Mouse (Mus musculus) adrenal gland, postnatal 10 days (tissue): ENCODE data around the gene Polr3h. TPM values are rescaled to one million over a fixed set of nuclear protein-coding genes. Genes with fewer than 3 reads are reported as not detected.

Source experiments
- DNase-seq: peaks from one replicate; pipeline ENCODE4 v3.0.0; 2021; ENCODE audit warnings: mixed read lengths
- total RNA-seq, 2 experiments: library from RNA; stranded (reverse); gene quantifications; 2 replicates each; pipeline ENCODE4 v1.2.3; 2021

Polr3h gene
- total RNA-seq, 2 experiments from 2014 or later, result 15.5 to 19.1 TPM

- peak; percentile 99 for DNase-seq
Measured at GRCm38 (mm10) chr15:81872262-81873136, 53.5 kb downstream of the Polr3h start, which contains the start of gene Aco2. Aco2 (plus strand) TSS chr15:81872309.

- DNase-seq, result peak; percentile 90
Measured at GRCm38 (mm10) chr15:81871604-81872261, 54.3 kb downstream of the Polr3h start, which contains the start of gene Phf5a. Phf5a (minus strand) TSS chr15:81871911.

- DNase-seq, result no peak
Measured at GRCm38 (mm10) chr15:81869985-81870384, 56.1 kb downstream of the Polr3h start.

DNA sequence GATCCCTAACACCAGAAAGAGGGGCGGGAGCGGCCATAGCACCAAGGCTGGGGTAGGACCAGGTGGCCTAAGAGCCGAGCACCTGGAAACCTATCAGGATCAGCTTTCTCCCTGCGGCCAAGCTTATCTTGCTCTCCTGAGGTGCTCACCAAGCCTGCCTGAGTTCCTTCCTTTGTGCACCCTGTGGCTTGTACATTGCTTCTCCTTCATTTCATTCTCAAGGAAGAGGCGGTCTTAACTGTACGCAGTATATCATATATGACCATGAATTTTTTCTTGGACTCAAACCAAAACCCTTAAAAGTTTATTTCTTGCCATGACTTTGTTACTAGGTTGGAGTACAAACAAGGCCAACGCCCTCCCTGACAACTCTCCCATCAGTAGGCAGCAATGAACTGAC lies 61.8 kb downstream of the Polr3h start:
- no peak for DNase-seq

DNA sequence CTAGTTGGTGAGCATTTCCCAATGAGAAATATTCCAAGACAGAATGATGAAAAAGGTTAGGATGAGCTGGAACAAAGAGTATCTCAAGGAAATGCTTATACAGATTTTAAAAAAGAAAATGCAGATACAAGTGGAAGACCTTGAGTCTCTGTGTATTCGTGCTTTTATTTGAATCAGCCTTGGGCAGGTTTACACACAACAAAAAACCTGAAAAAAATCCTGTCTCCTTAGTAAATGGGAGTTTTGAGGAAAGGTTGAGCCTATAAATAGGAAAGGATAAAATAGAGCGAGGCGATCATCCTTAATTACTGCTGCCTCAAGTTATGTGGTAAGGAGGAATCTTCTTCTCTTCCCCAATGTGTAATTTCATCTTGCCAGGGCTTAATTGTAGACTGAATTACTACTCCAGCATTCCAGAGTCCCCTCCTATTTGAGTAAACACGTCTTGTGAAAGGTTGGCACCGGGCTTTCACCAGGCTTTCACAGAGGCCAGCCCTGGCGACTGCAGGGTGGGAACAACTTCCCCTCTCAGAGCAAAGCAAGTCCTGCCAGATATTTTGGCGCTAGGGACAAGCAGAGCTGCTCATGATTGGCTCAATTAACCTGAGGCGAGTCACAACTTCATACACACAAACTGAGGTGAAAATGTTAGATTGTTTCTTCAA lies 65.4 kb downstream of the Polr3h start:
- DNase-seq, result peak; percentile 65

DNA sequence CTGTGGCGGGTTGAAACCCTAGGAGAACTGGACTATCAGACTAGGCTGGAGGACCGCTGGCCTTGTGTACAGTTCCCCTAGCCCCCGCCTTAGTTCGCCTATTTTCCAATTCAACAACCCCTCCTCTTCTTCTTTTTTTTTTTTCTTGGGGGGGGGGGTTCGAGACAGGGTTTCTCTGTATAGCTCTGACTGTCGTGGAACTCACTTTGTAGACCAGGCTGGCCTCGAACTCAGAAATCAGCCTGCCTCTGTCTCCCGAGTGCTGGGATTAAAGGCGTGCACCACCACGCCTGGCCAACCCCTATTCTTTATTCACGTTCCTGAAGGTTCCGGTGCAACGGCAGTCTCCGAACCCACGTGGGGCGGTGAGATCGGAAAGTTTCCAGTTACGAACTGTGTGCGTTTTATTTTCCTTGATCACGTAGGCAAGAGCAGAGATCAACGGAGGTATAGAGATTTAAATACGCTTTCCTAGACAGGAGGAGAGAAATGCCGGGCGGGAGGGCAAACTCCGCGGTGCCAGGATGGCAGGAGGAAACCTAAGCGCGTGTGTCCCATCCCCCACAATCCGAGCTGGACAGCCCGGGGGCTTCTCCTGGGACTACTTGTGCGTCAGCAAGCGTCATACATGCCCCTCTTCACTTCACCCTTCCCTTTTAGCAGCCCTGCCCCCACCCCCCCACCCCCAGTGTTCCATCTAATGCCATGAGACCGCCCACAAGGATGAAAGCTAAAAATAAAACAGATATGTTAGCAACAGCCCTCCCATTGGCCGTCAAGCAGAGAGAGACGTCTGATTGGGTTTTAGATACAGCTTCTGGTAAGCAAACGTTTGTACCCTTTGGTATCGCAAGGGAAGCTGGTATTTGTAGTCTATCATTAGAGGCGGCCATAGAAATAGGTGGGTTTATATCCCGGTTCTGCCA lies 66.4 kb downstream of the Polr3h start:
- DNase-seq, result peak; percentile 85

- peak; percentile 76 for DNase-seq
Measured at GRCm38 (mm10) chr15:81858517-81859329, 67.3 kb downstream of the Polr3h start, which contains the start of gene Tob2. Tob2 (minus strand) TSS chr15:81858796.

DNA sequence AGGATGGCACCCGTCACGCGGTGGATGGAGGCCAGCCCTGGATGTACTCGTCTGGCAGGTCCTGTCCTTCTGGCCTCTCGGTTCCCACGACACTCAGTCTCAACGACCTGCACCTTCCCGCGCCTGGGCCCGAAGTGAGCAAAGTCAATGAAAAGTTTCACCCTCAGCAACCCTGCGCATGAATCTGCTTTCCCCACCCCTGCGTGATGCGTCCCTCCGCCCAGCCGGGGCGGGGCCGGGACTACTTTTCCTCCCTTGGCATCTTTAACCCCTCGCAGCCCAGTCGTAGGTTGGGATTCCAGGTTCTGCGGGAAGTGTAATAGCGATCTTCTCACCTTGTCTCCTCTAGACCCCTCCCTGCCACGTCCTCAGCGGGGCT lies 67.9 kb downstream of the Polr3h start:
- peak; percentile 97 for DNase-seq

DNA sequence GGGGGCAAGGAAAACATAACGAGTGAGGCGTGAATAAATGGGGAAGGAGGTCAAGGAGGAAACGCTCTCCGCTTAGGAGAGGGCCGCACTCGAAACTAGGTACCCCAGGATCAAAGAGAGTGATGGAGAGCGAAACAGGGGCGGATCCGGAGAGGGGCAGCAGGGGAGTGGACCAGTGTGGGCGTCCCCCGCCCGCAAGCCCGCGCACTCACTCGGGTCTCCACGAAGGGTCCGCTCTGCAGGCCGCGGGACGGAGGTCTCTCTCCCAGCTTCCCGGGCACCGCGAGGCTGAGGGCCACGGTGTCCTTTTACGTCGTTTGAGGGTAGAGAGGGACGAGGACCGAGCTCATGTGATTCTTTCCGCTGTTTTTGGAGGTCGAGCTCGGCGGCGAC lies 68.3 kb downstream of the Polr3h start:
- DNase-seq, result no peak

- DNase-seq, result no peak
Measured at GRCm38 (mm10) chr15:81856938-81857723, 68.9 kb downstream of the Polr3h start.

DNA sequence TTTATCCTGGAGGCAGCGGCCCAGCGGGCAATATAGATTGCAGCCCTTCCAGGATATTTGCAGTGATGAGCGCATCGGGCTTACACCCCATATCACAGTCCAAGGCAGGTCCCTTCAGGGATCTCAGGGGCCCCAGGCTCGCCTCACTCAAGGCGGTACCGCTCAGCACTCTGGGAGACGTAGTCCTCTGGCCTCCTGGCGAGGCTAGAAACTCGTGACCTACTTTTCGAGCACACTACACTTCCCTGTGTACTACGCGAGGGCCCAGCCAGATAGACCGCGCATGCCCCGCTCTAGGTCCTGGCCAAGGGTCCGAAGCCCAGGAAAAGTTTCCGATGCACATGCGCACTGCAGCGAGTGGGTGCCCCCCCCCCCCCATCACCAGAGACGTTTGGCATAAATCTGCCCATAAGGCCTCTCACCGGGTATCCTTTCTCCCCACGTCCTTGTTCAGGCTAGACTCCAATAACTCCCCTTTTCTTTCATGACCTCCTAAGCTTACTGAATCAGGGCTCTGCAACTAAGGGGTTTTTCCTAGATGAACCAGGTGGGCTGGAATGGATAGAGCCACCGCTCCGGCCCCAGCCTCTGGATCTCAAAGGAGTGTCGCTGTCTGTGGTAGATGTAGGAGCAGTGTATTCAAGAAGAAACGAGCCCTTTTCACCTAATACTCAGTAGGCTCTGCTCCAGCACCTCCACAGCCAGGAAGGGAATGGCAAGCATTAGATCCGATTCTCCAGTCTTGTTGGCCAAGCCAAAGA lies 69.8 kb downstream of the Polr3h start:
- DNase-seq, result peak; percentile 91

- DNase-seq, result no peak
Measured at GRCm38 (mm10) chr15:81853081-81853480, 73.0 kb downstream of the Polr3h start.

GRCm38 (mm10) chr15:81852411-81853000 lies 73.5 kb downstream of the Polr3h start:
- no peak for DNase-seq

DNA sequence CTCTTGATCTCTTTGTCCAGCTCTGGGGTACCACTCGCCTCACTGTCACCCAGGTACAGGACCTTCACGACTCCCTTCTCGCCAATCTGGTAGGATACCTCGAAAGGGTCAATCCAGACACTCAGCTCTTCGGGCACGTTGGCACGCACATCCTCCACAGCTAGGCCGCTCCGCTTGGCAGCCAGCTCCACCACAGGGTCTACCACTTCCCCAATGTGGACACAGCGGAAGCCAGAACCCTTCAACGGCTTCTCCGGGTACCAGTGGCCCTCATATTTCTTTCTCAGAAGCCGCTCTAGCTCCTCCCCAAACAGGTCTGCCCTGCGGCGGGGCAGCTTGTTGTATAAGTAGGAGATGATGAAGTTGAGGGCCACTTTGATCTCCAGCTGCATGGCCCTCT lies 74.7 kb downstream of the Polr3h start:
- no peak for DNase-seq

DNA sequence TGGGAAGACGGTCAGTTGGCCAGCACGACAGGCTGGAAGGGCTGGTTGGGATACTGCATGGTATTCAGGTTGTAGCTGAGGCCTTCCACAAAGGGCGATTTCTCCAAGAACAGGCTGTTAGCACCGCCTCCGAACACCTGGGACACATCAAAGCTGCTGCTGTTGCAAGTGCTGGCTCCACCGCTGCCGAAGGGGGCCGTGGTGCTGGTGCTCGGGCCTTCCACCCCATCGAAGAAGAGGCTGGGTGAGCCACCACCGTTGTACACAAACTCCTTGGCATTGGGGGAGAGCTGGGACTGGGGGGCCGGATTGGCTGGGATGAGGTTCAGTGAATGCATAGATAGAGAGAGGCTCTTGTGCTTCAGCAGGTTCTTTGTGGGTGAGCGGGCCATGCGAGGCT lies 75.3 kb downstream of the Polr3h start:
- DNase-seq, result no peak

DNA sequence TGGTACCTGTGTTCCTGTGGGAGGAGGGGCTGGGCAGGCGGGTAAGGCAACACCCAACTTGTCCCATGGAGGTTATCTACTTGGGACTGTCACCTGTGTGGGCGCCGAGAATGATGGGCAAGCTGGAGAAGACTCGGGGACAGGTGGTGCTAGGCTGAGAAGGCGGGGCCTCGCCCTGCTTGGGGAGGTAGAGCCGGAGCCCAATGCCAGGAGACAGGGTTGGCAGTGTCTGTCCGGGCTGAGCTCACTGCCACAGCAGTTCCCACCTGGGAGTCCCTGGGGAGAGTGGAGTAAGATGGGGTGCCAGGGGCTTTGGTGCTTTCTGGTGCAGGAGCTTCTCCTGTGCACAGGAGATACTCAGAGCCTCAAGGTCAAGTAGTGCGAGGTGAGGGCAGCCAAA lies 76.9 kb downstream of the Polr3h start:
- DNase-seq, result no peak

GRCm38 (mm10) chr15:81848301-81848700 lies 77.7 kb downstream of the Polr3h start:
- DNase-seq, result peak; percentile 74

DNA sequence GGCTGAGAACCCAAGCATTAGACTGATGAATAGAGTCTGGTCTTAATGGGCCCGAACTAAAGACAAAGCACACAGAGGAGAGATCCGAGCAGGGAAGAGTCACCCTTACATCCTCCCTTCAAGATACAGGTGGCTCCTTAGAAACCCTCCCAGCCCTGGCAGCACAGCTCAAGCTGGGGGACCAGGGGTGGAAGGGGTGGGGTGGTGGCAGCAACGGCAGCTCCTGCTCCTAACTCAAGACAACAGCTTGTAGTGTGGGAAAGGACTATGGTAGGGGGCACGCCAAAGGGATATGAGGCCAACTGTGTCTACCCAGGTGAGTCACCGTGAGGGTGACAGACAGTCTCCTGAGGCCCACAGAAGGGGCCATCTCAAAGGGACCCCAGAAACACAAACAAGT lies 78.2 kb downstream of the Polr3h start:
- no peak for DNase-seq

GRCm38 (mm10) chr15:81847161-81847560 lies 78.9 kb downstream of the Polr3h start:
- no peak for DNase-seq
